Mouse (Mus musculus) heart, embryonic 16.5 days (tissue): Measurements from ENCODE around the gene Fgfbp1. TPM values are rescaled to one million over a fixed set of nuclear protein-coding genes. Genes with fewer than 3 reads are reported as not detected.
A peak's percentile ranks its signal among the peaks of the same experiment; 100 is the strongest.

Experiments used
- ATAC-seq: fragments of 200-750 bp; cut with Nextera tagmentation; replicated peaks from 2 replicates; pipeline ENCODE4 v1.8.0; 2017; ENCODE audit warnings: moderate number of reproducible peaks; ENCODE audit not compliant: insufficient read depth, low FRiP score; ENCODE audit errors: extremely low read depth
- H3K27ac ChIP-seq: fragments of 300-500 bp; sonication (generic); 2 replicates; pipeline ENCODE4 v1.5.1; 2014; ENCODE audit warnings: mild to moderate bottlenecking, low read length, control low read depth, moderate library complexity
- H3K27me3 ChIP-seq: fragments of 300-500 bp; sonication (generic); 2 replicates; pipeline ENCODE4 v1.6.1; 2014; ENCODE audit warnings: low read length, mixed read lengths; ENCODE audit not compliant: control insufficient read depth, insufficient read depth
- H3K36me3 ChIP-seq: fragments of 300-500 bp; sonication (generic); 2 replicates; pipeline ENCODE4 v1.6.1; 2014; ENCODE audit not compliant: control insufficient read depth, insufficient read depth
- H3K4me1 ChIP-seq: fragments of 300-500 bp; sonication (generic); 2 replicates; pipeline ENCODE4 v1.6.1; 2014; ENCODE audit warnings: low read length, mixed read lengths; ENCODE audit not compliant: control insufficient read depth, insufficient read depth
- H3K4me2 ChIP-seq: fragments of 300-500 bp; sonication (generic); 2 replicates; pipeline ENCODE4 v1.6.1; 2014; ENCODE audit warnings: low read depth, mild to moderate bottlenecking, control low read depth, low read length
- H3K4me3 ChIP-seq: fragments of 300-500 bp; sonication (generic); 2 replicates; pipeline ENCODE4 v1.5.1; 2014; ENCODE audit warnings: mild to moderate bottlenecking, control low read depth, low read length
- H3K9ac ChIP-seq: fragments of 300-500 bp; sonication (generic); 2 replicates; pipeline ENCODE4 v1.6.1; 2014; ENCODE audit warnings: low read length, control low read depth
- H3K9me3 ChIP-seq: fragments of 300-500 bp; sonication (generic); replicated peaks from 2 replicates; pipeline ENCODE4 v1.6.1; 2016; ENCODE audit warnings: low read length; ENCODE audit not compliant: control insufficient read depth
- WGBS: fragments of 180-500 bp; shearing (Covaris S2); extraction: QIAGEN DNeasy Blood & Tissue Kit; methylation state at CpG from one replicate; pipeline ENCODE4 v1.1.7; 2014; 5-methylcytosine and 5-hydroxymethylcytosine counted together
- polyA plus RNA-seq: library from polyadenylated mRNA; unstranded; fragments of >200 nt; fragmentation: Nextera tagmentation; extraction: Ambion mirVana; gene quantifications from 2 replicates; pipeline ENCODE4 v1.2.1, GENCODE M21; 2015

Fgfbp1 gene
- polyA plus RNA-seq, 1 experiment from 2014 or later, result 5.3 TPM

- Histone ChIP-seq H3K27me3 (no peaks in the 10 kb centered on the region), H3K27ac (no peak overlapping the region), H3K9ac (no peak overlapping the region), H3K4me3 (no peak overlapping the region), H3K4me2 (no peak overlapping the region), H3K4me1 (no peaks in the 10 kb centered on the region), H3K36me3 (no peaks in the 10 kb centered on the region), H3K9me3 (no peaks in the 10 kb centered on the region)
- no peak for ATAC-seq
- 58% methylated on average over 2 of the region's 2 CpGs for WGBS
These were observed 1.2 kb downstream of the Fgfbp1 start for GRCm38 (mm10) chr5:43980397-43980796.

GRCm38 (mm10) chr5:43976821-43977561, 4.6 kb downstream of the Fgfbp1 start:
- Histone ChIP-seq H3K4me3 (no peak overlapping the region), H3K9ac (no peak overlapping the region), H3K9me3 (no peaks in the 10 kb centered on the region), H3K4me1 (no peaks in the 10 kb centered on the region), H3K27ac (no peak overlapping the region), H3K4me2 (no peak overlapping the region), H3K27me3 (no peaks in the 10 kb centered on the region), H3K36me3 (no peaks in the 10 kb centered on the region)
- 70% methylated on average over 1 of the region's 1 CpGs for WGBS
- ATAC-seq, result no peak

- Histone ChIP-seq H3K9me3 (no peaks in the 10 kb centered on the region), H3K4me2 (no peak overlapping the region), H3K27me3 (no peaks in the 10 kb centered on the region), H3K27ac (no peak overlapping the region), H3K36me3 (no peaks in the 10 kb centered on the region), H3K9ac (no peak overlapping the region), H3K4me3 (no peak overlapping the region), H3K4me1 (no peaks in the 10 kb centered on the region)
- no peak for ATAC-seq
- 82% methylated on average over 6 of the region's 6 CpGs for WGBS
These were observed 7.4 kb downstream of the Fgfbp1 start for GRCm38 (mm10) chr5:43974166-43974565.

GRCm38 (mm10) chr5:43971156-43971555, 10.4 kb downstream of the Fgfbp1 start:
- Histone ChIP-seq H3K27ac (0 out of 2 replicates have a peak overlapping the region, but pooled peaks have one; percentile 3), H3K4me3 (no peak overlapping the region), H3K4me2 (no peak overlapping the region), H3K4me1 (no peaks in the 10 kb centered on the region), H3K9ac (no peak overlapping the region), H3K36me3 (no peaks in the 10 kb centered on the region), H3K9me3 (no peaks in the 10 kb centered on the region), H3K27me3 (no peaks in the 10 kb centered on the region)
- 23% methylated on average over 2 of the region's 2 CpGs for WGBS
- peak; percentile 49; the same call in 1 of the 2 replicates for ATAC-seq

GRCm38 (mm10) chr5:43970532-43970931, 11.0 kb downstream of the Fgfbp1 start:
- Histone ChIP-seq H3K4me2 (no peak overlapping the region), H3K27me3 (no peaks in the 10 kb centered on the region), H3K9ac (no peak overlapping the region), H3K9me3 (no peaks in the 10 kb centered on the region), H3K4me1 (no peaks in the 10 kb centered on the region), H3K27ac (0 out of 2 replicates have a peak overlapping the region, but pooled peaks have one; percentile 3), H3K4me3 (no peak overlapping the region), H3K36me3 (no peaks in the 10 kb centered on the region)
- WGBS, result 58% methylated on average over 2 of the region's 2 CpGs
- no peak for ATAC-seq

GRCm38 (mm10) chr5:43968634-43969033, 12.9 kb downstream of the Fgfbp1 start:
- no peaks in the 10 kb centered on the region for H3K4me1 ChIP-seq
- H3K27me3 ChIP-seq, result no peaks in the 10 kb centered on the region
- no peak overlapping the region for H3K27ac ChIP-seq
- no peak overlapping the region for H3K4me2 ChIP-seq
- H3K9me3 ChIP-seq, result no peaks in the 10 kb centered on the region
- no peak overlapping the region for H3K4me3 ChIP-seq
- WGBS, result 57% methylated on average over 2 of the region's 2 CpGs
- H3K36me3 ChIP-seq, result no peaks in the 10 kb centered on the region
- H3K9ac ChIP-seq, result no peak overlapping the region
- no peak for ATAC-seq

- 79% methylated on average over 3 of the region's 3 CpGs for WGBS
- Histone ChIP-seq H3K27me3 (no peaks in the 10 kb centered on the region), H3K4me1 (no peaks in the 10 kb centered on the region), H3K9ac (no peak overlapping the region), H3K4me3 (no peak overlapping the region), H3K27ac (no peak overlapping the region), H3K36me3 (no peaks in the 10 kb centered on the region), H3K9me3 (no peaks in the 10 kb centered on the region), H3K4me2 (no peak overlapping the region)
- ATAC-seq, result no peak
These were observed 20.5 kb downstream of the Fgfbp1 start for GRCm38 (mm10) chr5:43961056-43961455.

GRCm38 (mm10) chr5:43959884-43960440, 21.6 kb downstream of the Fgfbp1 start:
- H3K9ac ChIP-seq, result no peak overlapping the region
- no peak overlapping the region for H3K4me2 ChIP-seq
- no peaks in the 10 kb centered on the region for H3K36me3 ChIP-seq
- H3K4me1 ChIP-seq, result no peaks in the 10 kb centered on the region
- no peaks in the 10 kb centered on the region for H3K9me3 ChIP-seq
- ATAC-seq, result no peak
- no peak overlapping the region for H3K27ac ChIP-seq
- H3K27me3 ChIP-seq, result no peaks in the 10 kb centered on the region
- no peak overlapping the region for H3K4me3 ChIP-seq
- 75% methylated on average over 3 of the region's 3 CpGs for WGBS

GRCm38 (mm10) chr5:43953241-43953640, 28.3 kb downstream of the Fgfbp1 start:
- Histone ChIP-seq H3K27ac (no peak overlapping the region), H3K4me2 (no peak overlapping the region)

More at GRCm38 (mm10) chr5:43953241-43953640, 28.3 kb downstream of the Fgfbp1 start:
- peaks cover 9% of the 10 kb centered on the region for H3K4me1 ChIP-seq
- H3K9me3 ChIP-seq, result no peaks in the 10 kb centered on the region
- H3K27me3 ChIP-seq, result no peaks in the 10 kb centered on the region
- no peak for ATAC-seq
- H3K4me3 ChIP-seq, result no peak overlapping the region
- WGBS, result 70% methylated on average over 1 of the region's 1 CpGs
- H3K9ac ChIP-seq, result no peak overlapping the region
- H3K36me3 ChIP-seq, result no peaks in the 10 kb centered on the region
